Mouse (Mus musculus) inflammation-experienced regulatory T-cells (primary cell): ENCODE results near the gene Med18. TPM values are rescaled to one million over a fixed set of nuclear protein-coding genes. Genes with fewer than 3 reads are reported as not detected.

ENCODE experiments used
- polyA plus RNA-seq, 2 experiments: library from polyadenylated mRNA; unstranded; fragments of 100-300 nt; shearing (Covaris generic); gene quantifications; one replicate each; pipeline ENCODE4 v1.2.1; 2017

Gene Med18
- polyA plus RNA-seq = 10 to 100 TPM; 21.4 to 23.6 TPM

DNA sequence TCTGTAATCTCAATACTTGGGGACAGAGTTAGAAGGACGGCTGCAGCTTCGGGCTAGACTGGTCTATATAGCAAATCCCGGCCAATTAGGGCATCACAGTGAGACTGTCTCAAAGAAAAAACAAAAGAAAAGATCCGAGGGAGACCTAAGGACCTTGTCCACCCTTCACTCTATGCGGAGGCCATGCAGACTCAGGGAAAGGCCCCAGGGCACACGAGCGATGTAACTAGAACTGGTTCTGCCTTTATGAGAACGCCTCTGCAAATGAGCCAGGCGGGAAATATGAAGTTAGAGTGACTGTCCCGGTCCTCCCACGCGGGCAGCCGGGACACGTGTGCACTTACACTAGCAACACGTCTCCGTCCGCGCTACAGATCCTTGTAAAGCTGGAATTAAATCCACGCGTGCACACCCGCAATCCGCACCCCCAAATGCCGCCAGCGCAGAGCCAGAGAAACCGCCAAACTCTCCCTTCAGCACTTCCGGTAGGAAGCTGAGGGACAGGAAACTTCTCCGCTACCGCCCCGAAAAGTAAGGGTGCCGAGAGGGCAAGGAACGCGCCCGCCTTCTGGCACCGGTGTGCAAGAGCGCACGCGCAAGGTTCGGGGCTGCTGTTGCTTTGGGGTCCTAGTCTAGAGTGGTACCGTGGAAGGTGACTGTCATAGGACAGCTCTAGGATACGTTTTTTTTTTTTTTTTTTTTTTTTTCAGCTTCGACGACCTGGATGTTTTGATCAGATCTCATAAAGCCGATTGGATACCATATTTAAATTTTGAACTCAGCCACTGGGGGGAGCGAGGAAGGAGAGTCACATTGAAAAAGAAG, at the start of gene Med18:
Gene Med18, minus strand, starts transcription at position 492 of the 825 bp plus-strand sequence.

DNA sequence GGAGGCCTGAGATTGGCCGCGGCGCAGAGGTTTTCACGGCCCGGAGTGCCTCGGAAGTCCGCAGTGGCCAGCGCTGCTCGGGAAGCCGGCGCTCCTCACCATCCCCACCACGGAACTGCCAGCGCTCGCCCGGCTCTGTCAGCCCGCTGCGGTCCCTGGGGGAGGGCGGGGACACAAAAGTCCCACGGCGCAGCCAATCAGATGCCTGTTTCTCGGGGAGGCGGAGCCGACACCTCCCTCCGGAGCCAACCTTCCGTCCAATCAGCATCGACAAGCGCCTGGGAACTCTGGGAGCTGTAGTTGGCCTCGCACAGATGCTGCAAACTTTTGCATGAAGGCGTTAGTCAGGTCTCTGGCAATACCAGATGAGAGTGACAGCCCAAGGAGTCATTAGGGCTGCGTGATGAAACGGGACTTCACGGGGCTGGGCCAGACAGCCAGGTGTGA, 46.7 kb upstream of the Med18 start, which contains the start of gene Sesn2:
Gene Sesn2, minus strand, starts transcription at position 150 of the 447 bp plus-strand sequence.

DNA sequence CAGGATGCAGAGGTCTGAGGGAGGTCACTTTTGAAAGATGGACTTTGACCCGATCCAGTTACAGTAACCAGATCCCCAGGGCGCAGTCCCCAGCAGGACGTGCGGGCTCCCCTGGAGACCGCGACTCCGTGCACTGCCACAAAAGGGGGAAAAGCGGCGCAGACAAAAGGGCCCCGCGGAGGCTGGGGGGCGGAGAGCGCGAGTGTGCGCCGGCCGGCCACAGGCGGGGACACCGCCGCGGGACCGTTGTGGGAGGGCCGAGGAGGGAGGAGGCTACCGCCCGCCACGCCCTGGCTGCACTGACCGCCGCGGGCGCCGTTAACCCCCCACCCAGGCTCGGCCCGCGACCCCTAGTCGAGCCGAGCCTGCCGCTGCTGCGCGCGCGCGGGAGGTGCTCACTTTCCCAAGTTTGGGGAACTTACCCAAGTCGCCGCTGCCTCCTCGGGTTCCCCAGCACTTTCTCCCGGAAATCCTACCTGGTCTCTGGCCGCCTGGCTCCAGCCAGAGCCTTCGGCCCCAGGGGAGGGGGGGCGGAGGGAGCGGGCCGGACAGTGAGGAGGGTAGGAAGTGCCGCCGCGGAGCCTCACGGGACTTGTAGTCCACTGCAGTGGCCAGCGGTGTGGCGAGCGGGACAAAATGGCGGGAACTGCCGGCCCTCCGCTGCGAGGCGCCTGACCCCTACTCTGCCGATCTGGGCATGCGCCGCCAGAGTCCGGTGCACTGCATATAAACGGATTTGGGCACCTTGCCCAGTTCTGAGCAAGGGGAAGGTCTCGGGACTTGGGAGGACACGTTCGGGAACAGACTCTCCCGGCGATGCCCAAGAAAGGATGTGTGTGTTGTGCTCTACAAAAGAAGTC, 41.6 kb downstream of the Med18 start, which contains the start of gene Phactr4:
Gene Phactr4, minus strand, starts transcription at position 567 of the 860 bp plus-strand sequence.

Other genes starting within 250 kb of the Med18 start
- gene Gmeb1, start 202.3 kb downstream of the Med18 start, polyA plus RNA-seq = 1 to 10 TPM; 3.8 to 6.1 TPM
- gene Taf12, start 189.5 kb downstream of the Med18 start, polyA plus RNA-seq = 10 to 100 TPM; 76.6 to 85.5 TPM
- 1 to 10 TPM in 1 of 2 experiments, not detected in 1; 1.1 TPM for gene Rab42, start 160.5 kb downstream of the Med18 start, polyA plus RNA-seq
- 10 to 100 TPM; 75.1 to 91.8 TPM for gene Trnau1ap, start 134.4 kb downstream of the Med18 start, polyA plus RNA-seq
- 10 to 100 TPM; 21.3 to 29.5 TPM for gene Rcc1, start 110.3 kb downstream of the Med18 start, polyA plus RNA-seq
- gene Phactr4, start 41.4 kb downstream of the Med18 start, polyA plus RNA-seq = 1 to 10 TPM; 4.2 to 4.3 TPM
- gene Sesn2, start 46.6 kb upstream of the Med18 start, polyA plus RNA-seq = 10 to 100 TPM in 1 of 2 experiments, 1 to 10 TPM in 1; 9.6 to 12.1 TPM
- gene Atpif1, start 69.7 kb upstream of the Med18 start, polyA plus RNA-seq = 100 to 1,000 TPM in 1 of 2 experiments, 10 to 100 TPM in 1; 99.0 to 203 TPM
- 100 to 1,000 TPM; 216 to 225 TPM for gene Dnajc8, start 71.6 kb upstream of the Med18 start, polyA plus RNA-seq
- 1 to 10 TPM in 1 of 2 experiments, under 1 TPM in 1; 0.53 to 1.1 TPM for gene Ptafr, start 100.1 kb upstream of the Med18 start, polyA plus RNA-seq
- gene Eya3, start 175.1 kb upstream of the Med18 start, polyA plus RNA-seq = 10 to 100 TPM; 13.8 to 36.6 TPM